Mouse (Mus musculus): Measurements from ENCODE around the gene Adam33. TPM values are rescaled to one million over a fixed set of nuclear protein-coding genes. Genes with fewer than 3 reads are reported as not detected.

Gene Adam33
- total RNA-seq, 2 experiments from 2014 or later, result 0.40 TPM; not detected in 1

GRCm38 (mm10) chr2:131026941-131027340, 36.7 kb downstream of the Adam33 start:
- no peak for DNase-seq

- DNase-seq, result no peak
Measured at GRCm38 (mm10) chr2:131025230-131025629, 38.4 kb downstream of the Adam33 start.

GRCm38 (mm10) chr2:131010566-131010965, 53.0 kb downstream of the Adam33 start:
- no peak for DNase-seq

- no peak for DNase-seq
Measured at GRCm38 (mm10) chr2:131009123-131009522, 54.5 kb downstream of the Adam33 start.

Small RNA genes lying within 50 kb of the gene (microRNA-seq; reads per million reads assigned to microRNA genes)
- gene Mir6973b, result 0.21 to 1.8 reads per million in 2 experiments

Other genes starting within 250 kb of the Adam33 start
- 10 to 100 TPM; 80.1 to 90.1 TPM for gene 4930402H24Rik, start 157.4 kb downstream of the Adam33 start, total RNA-seq (2021)
- 100 to 1,000 TPM; 113 TPM for gene Atrn, start 157.3 kb downstream of the Adam33 start, total RNA-seq (2021)
- gene Gfra4, start 20.7 kb downstream of the Adam33 start, total RNA-seq (2021), result 10 to 100 TPM; 60.3 to 67.9 TPM
- under 1 TPM; 0.27 to 0.33 TPM for gene Siglec1, start 23.0 kb upstream of the Adam33 start, total RNA-seq (2021)
- 1 to 10 TPM; 7.5 to 9.1 TPM for gene Hspa12b, start 63.5 kb upstream of the Adam33 start, total RNA-seq (2021)
- gene Gm11037, start 69.7 kb upstream of the Adam33 start, total RNA-seq (2021), result not detected
- 10 to 100 TPM; 51.3 to 51.8 TPM for gene 1700037H04Rik, start 96.3 kb upstream of the Adam33 start, total RNA-seq (2021)
- 10 to 100 TPM; 73.9 to 76.5 TPM for gene Cenpb, start 116.3 kb upstream of the Adam33 start, total RNA-seq (2021)
- 10 to 100 TPM; 16.0 to 20.1 TPM for gene Cdc25b, start 123.1 kb upstream of the Adam33 start, total RNA-seq (2021)
- 10 to 100 TPM; 10.9 to 14.4 TPM for gene Spef1, start 123.5 kb upstream of the Adam33 start, total RNA-seq (2021)
- gene Ap5s1, start 143.3 kb upstream of the Adam33 start, total RNA-seq (2021), result 10 to 100 TPM; 22.2 to 25.7 TPM
- gene Mavs, start 170.2 kb upstream of the Adam33 start, total RNA-seq (2021), result 1 to 10 TPM; 6.5 to 6.8 TPM
- gene Pank2, start 198.7 kb upstream of the Adam33 start, total RNA-seq (2021), result 10 to 100 TPM; 54.5 to 59.4 TPM

Measured in layer of hippocampus, postnatal 36 days (tissue).